Mouse (Mus musculus) megakaryocyte progenitor cell, adult 5-6 weeks (primary cell): Measurements from ENCODE around the gene Rad51b. TPM values are rescaled to one million over a fixed set of nuclear protein-coding genes. Genes with fewer than 3 reads are reported as not detected.

ENCODE experiments used
- ATAC-seq: replicated peaks from 2 replicates; pipeline ENCODE4 v1.8.0; 2016; ENCODE audit warnings: mild to moderate bottlenecking, moderate TSS enrichment, inconsistent platforms; ENCODE audit not compliant: poor library complexity
- total RNA-seq, 2 experiments: library from RNA; stranded (forward) in 1 of 2; stranded (reverse) in 1 of 2; fragments of 157-497, 149-512 nt in 1 of 2; fragments of 200-1000 nt in 1 of 2; gene quantifications; 2 replicates each; pipeline versions ENCODE4 v1.2.3 to v1.2.4; 2015 to 2017

Rad51b gene
- total RNA-seq, 2 experiments from 2014 or later = 15.7 to 19.5 TPM

DNA sequence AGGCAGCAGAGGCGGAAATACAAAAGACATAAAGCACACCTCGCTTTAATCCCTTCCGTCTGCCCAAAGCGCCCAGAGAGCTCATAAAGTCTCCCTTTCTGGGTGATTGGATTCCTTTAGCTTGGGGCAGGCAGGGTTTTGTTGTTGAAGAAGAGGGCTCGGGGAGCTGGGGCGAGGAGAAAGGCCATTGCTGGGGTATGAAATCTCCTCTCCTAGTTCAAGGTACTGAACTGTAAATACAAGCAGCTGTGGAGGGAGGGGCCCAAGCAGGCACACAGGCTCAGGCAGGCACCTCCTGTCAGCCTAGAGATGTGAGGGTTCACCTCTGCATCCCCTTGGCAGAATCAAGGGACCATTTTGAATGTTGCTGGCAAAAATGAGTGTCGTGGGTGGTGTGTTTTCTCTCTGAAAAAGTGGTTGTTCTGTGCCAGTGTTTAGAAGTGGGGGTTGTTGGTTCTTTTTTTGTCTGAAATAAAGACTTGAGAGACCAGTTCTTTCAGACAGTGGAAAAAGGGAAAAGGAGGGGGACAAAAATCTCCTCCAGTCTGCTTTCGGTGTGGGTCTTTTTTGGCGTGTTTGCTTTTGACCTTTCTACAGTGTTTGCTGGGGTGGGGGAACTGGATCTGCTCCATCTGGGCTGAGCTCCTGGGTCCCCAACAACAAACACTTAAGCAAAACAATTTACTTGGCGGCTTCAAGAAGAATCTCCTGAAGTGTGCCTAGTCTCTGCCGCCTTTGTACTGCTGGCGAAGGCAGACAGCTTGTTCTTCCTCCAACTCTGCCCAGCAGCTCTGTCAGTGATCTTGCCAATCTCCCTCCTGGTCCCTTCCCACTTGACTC lies 418.6 kb downstream of the Rad51b start:
- ATAC-seq = no peak

GRCm38 (mm10) chr12:79719091-79719846 lies 422.2 kb downstream of the Rad51b start:
- no peak for ATAC-seq

DNA sequence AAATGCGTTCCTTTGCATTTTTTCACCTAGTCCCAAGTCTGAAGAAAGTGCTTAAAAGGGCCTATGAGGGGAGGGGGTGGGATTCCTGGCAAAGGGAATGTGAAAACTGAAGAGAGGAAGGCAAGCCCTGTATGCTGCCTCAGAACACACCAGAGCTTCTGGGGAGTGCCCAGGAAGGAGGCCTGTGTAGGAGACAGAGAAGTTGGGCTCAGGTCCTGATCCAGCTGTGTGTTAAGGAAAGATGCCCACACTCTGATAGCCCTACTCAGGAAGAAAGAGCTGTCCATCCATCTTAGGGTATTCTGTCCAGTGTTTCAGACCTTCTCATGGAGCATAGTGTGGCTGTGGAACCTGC lies 422.7 kb downstream of the Rad51b start:
- no peak for ATAC-seq

- ATAC-seq = no peak
Observed at GRCm38 (mm10) chr12:79724875-79725274, 427.8 kb downstream of the Rad51b start.

- ATAC-seq = no peak
Observed at GRCm38 (mm10) chr12:79725711-79726110, 428.6 kb downstream of the Rad51b start.

GRCm38 (mm10) chr12:79726116-79726515 lies 429.0 kb downstream of the Rad51b start:
- ATAC-seq = no peak

DNA sequence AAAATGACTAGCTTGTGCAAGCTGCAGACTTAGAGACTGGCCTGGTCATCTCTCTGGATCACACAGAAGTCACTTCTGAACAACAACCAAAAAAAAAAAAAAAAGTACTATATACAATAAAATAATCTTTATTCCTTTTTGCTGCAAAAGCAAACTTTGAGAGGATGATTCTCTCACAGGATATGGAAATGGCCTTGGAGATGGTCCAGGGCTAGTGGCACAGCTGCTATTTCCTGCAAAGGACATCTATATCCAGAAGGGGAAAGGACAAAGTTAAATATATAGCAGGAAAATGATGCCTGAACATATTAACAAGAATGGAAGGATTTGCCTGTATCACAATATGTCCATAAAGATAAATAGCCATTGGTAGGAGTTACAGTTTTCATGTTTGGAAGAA lies 429.9 kb downstream of the Rad51b start:
- ATAC-seq = no peak

- ATAC-seq = no peak
Observed at GRCm38 (mm10) chr12:79729926-79730506, 432.9 kb downstream of the Rad51b start.

DNA sequence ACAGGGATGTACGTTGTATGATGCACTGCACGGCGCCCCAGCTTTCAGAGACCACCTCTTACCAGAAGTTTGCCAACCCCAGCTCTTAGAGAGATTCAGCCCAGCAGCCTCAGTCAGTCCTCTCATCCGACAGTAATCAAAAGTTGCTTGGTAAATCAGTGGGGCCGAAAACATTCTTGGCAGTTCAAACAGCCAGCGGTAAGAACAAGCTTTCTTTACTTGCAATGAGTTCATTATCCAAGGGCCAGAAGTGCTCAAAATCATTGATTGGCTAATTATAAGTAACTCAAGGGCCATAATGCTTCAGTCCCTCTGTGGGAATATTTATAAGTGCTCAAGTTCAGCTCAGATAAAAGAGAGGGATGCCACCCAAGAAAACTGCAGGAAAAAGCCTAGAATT lies 434.8 kb downstream of the Rad51b start:
- ATAC-seq = no peak

- peak; percentile 97 for ATAC-seq
Observed at GRCm38 (mm10) chr12:79732355-79733115, 435.5 kb downstream of the Rad51b start.

DNA sequence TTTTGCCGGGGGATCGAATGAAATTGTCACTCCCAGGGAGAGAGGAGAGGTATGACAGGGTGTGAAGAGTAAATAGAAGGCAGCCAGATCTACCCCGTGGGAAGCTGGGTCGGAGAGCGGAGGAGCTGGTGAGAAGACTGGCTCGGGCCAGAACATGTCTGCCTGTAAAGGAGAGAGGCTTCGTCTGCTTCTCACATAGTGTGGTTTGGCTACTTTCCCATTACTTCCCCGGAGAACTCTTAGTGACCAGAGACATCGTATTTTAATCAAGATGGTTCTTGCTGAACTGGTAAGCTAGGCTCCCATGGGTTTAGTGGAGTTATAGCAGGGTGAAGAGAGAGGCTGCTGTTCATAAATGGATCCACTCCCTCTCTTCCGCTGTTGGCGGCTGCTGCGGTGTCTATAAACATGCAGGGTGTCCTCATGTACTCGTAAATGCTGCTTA lies 438.3 kb downstream of the Rad51b start:
- peak; percentile 17; the same call in 1 of the 2 replicates for ATAC-seq

- no peak for ATAC-seq
Observed at GRCm38 (mm10) chr12:79735882-79736281, 438.8 kb downstream of the Rad51b start.

GRCm38 (mm10) chr12:79738700-79739099 lies 441.6 kb downstream of the Rad51b start:
- no peak for ATAC-seq

GRCm38 (mm10) chr12:79739918-79740639 lies 443.0 kb downstream of the Rad51b start:
- ATAC-seq = no peak

DNA sequence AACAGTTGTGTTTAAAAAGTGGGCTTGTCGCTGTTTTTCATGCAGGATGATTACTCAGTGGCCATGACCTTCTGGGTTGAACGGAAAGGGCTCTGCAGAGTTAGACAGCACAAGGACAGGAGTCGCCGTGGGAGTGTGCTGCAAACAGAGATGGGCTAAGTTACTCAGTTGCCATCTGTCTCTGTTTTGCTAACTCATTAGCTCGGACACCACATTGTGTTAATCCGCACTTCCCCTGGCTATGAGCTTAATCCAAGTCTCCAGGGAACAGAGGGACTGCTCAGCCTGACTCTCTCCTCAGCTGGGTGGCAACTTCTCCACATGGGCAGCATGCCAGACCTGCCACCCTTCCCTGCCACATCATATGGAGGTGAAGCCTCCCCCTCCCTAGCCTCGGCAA lies 445.1 kb downstream of the Rad51b start:
- ATAC-seq = no peak

DNA sequence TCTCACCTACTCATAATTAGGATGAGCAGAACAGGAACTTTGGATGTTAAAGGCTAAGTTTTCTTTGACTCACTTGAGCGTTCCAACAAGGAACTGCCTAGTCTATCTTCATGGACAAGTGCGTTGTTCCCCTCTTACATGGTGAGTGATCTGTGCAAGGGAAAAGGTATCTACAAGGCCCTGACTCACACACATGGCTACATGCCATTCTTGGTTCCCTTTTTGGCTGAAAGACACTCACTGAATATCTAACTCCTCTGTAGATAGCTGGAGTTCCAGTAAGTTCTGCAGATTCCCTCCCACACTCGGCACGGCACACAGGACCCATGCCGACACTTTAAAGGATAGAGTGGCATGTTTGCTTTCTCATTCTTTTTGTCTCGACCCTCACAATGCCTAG lies 447.0 kb downstream of the Rad51b start:
- ATAC-seq = 0 out of 2 replicates have a peak, but pooled peaks have one; percentile 26

DNA sequence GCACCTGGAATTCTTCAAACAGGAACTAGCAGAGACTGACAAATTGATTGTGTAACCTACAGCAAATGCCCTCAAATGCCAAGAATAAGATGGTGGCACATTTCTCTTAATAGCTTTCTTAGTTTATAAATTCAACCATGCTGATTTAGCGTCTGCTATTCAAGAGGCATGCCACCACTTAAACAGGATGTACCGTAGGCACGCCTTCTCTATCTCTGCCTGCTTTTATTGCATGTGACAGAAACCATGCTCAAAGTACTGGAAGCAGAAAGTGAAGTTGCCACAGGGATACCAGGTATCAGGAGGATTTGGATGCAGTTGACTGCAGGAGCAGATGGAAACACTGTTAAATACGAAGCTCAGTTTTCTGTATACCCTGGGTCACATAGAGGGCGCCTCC lies 448.1 kb downstream of the Rad51b start:
- ATAC-seq = no peak

- no peak for ATAC-seq
Observed at GRCm38 (mm10) chr12:79745845-79746510, 448.9 kb downstream of the Rad51b start.

DNA sequence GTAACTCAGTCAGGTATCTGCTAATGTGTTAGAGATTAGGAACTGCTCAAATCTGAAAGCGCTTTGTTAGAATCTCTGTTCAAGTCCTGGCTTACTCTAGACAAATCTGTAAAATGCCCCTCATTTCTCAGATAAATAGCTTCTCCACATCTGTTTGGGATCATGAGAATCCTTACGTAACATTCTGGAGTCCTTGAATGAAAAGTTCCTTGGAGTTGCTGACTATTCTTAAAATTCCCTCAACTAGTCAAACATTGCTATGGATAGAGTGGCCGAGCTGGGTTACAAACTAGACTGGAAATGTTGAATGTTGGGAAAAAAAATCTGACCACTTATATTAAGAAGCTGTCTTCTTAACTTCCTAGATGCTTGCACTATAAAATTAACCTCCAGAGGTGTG lies 450.5 kb downstream of the Rad51b start:
- ATAC-seq = no peak

- ATAC-seq = no peak
Observed at GRCm38 (mm10) chr12:79748862-79749261, 451.8 kb downstream of the Rad51b start.
